Mouse (Mus musculus) liver, embryonic 14.5 days (tissue): ENCODE measurements around the gene Rgsl1.
A peak's percentile ranks its signal among the peaks of the same experiment; 100 is the strongest.

Source experiments
- CTCF ChIP-seq: IDR thresholded peaks from 2 replicates; pipeline ENCODE4 v1.5.1; 2016; ENCODE audit warnings: antibody characterized with exemption, low read depth, control low read depth
- EP300 ChIP-seq: IDR thresholded peaks from 2 replicates; pipeline ENCODE4 v1.6.1; 2016; ENCODE audit warnings: antibody characterized with exemption, low read depth

DNA sequence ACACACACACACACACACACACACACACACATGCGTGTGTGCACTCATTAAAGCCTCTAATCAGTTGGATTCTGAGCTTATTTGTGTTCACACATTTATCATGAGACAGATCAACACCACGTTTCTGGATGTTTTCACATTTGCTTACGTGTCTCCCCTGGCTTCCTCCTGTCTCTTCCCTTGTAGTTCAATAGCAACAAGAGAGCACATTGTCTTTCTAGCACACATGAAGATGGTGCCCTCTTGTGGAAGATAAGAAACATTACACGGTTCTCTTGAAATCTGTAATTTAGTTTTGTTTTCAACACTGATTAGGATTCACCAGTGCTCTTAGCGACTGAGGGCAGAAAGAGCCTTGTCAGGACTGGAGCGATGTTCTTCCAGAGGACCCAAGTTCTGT, 2.9 kb upstream of the Rgsl1 start:
- TF ChIP-seq CTCF (peak; percentile 65), EP300 (no peak)
